Mouse (Mus musculus): ENCODE results near the gene Rab3gap1. TPM values are rescaled to one million over a fixed set of nuclear protein-coding genes. Genes with fewer than 3 reads are reported as not detected.

Gene Rab3gap1
- total and polyA plus RNA-seq, 3 experiments = 25.8 to 62.3 (median 45.5) TPM

- DNase-seq (ENCODE audit: low read depth, low spot score) = no peak
- H3K27ac ChIP-seq (ENCODE audit: control insufficient read depth, low read depth, low read length) = no peak overlapping the region
- no peak overlapping the region for H3K9ac ChIP-seq (ENCODE audit: control insufficient read depth, low read depth, low read length, poor library complexity, severe bottlenecking)
Observed at GRCm38 (mm10) chr1:127863806-127864205, 4.8 kb upstream of the Rab3gap1 start.

GRCm38 (mm10) chr1:127869276-127869675 lies 703 bp downstream of the Rab3gap1 start:
- peak; percentile 41 for DNase-seq (ENCODE audit: low read depth, low spot score)
- Histone ChIP-seq H3K9ac (ENCODE audit: control insufficient read depth, low read depth, low read length, poor library complexity, severe bottlenecking) (peak overlapping the region; percentile 78), H3K27me3 (ENCODE audit: control insufficient read depth in 1 of 2, insufficient read depth in 2 of 2, low read length in 2 of 2) (no peaks in the 10 kb centered on the region), H3K79me2 (ENCODE audit: control insufficient read depth, insufficient read depth, low read length, poor library complexity) (peaks cover 15% of the 10 kb centered on the region), H3K27ac (ENCODE audit: control insufficient read depth, low read depth, low read length) (peak overlapping the region; percentile 73), H3K4me3 (ENCODE audit: control insufficient read depth in 1 of 2, insufficient read depth in 1 of 2, low read depth in 2 of 2, low read length in 2 of 2) (peak overlapping the region; percentile 81 to 93), H3K36me3 (ENCODE audit: control insufficient read depth in 1 of 2, insufficient read depth in 2 of 2, low read length in 2 of 2) (peaks cover 2 to 10% of the 10 kb centered on the region in 2 experiments), H3K9me3 (replicated peaks; ENCODE audit: insufficient read depth, low read length) (no peaks in the 10 kb centered on the region), H3K4me1 (ENCODE audit: control insufficient read depth in 1 of 2, insufficient read depth in 2 of 2, low read length in 2 of 2) (peaks cover 0 to 11% of the 10 kb centered on the region in 2 experiments)
- no peak for TF ChIP-seq CTCF (IDR thresholded peaks at IDR 0.05 in 2 of 3, conservative IDR thresholded peaks at IDR 0.05 in 1 of 3; ENCODE audit: control insufficient read depth in 1 of 3, insufficient read depth in 1 of 3, low read depth in 2 of 3, low read length in 3 of 3, poor library complexity in 1 of 3, severe bottlenecking in 1 of 3)
- TF ChIP-seq EP300 (IDR thresholded peaks at IDR 0.05; ENCODE audit: low read depth in 1 of 2, low read length in 2 of 2) = 0 out of 4 replicates have a peak, but pooled peaks of 1 of the 2 experiments have one; percentile 17
- TF ChIP-seq MYB (IDR thresholded peaks at IDR 0.05; ENCODE audit: low read depth, low read length) = no peak

More at GRCm38 (mm10) chr1:127863806-127864205, 4.8 kb upstream of the Rab3gap1 start:
- Histone ChIP-seq H3K9me3 (replicated peaks; ENCODE audit: insufficient read depth, low read length) (no peaks in the 10 kb centered on the region), H3K4me3 (ENCODE audit: control insufficient read depth in 1 of 2, insufficient read depth in 1 of 2, low read depth in 2 of 2, low read length in 2 of 2) (no peak overlapping the region), H3K36me3 (ENCODE audit: control insufficient read depth in 1 of 2, insufficient read depth in 2 of 2, low read length in 2 of 2) (no peaks in the 10 kb centered on the region), H3K4me1 (ENCODE audit: control insufficient read depth in 1 of 2, insufficient read depth in 2 of 2, low read length in 2 of 2) (peaks cover 0 to 3% of the 10 kb centered on the region in 2 experiments; a peak in 1 of 4 replicates), H3K27me3 (ENCODE audit: control insufficient read depth in 1 of 2, insufficient read depth in 2 of 2, low read length in 2 of 2) (no peaks in the 10 kb centered on the region), H3K79me2 (ENCODE audit: control insufficient read depth, insufficient read depth, low read length, poor library complexity) (peaks cover 2% of the 10 kb centered on the region; the same call in 1 of the 2 replicates)
- no peak for TF ChIP-seq MAFK (IDR thresholded peaks at IDR 0.05; ENCODE audit: borderline replicate concordance, low read depth, low read length)
- no peak for TF ChIP-seq RCOR1 (IDR thresholded peaks at IDR 0.05; ENCODE audit: low read depth, low read length)
- no peak for TF ChIP-seq NRF1 (IDR thresholded peaks at IDR 0.05; ENCODE audit: insufficient read depth, low read depth, low read length, poor library complexity, severe bottlenecking)
- TF ChIP-seq E2F4 (IDR thresholded peaks at IDR 0.05; ENCODE audit: borderline replicate concordance, low read depth, low read length) = no peak
- TF ChIP-seq GATA1 (IDR thresholded peaks at IDR 0.05; ENCODE audit: low read depth, low read length) = no peak
- TF ChIP-seq POLR2A (IDR thresholded peaks at IDR 0.05; ENCODE audit: control insufficient read depth in 1 of 2, insufficient read depth in 1 of 2, low read depth in 1 of 2, low read length in 2 of 2, poor library complexity in 1 of 2) = no peak
- no peak for TF ChIP-seq ZNF384 (IDR thresholded peaks at IDR 0.05; ENCODE audit: low read depth, low read length)
- no peak for TF ChIP-seq CTCF (IDR thresholded peaks at IDR 0.05 in 2 of 3, conservative IDR thresholded peaks at IDR 0.05 in 1 of 3; ENCODE audit: control insufficient read depth in 1 of 3, insufficient read depth in 1 of 3, low read depth in 2 of 3, low read length in 3 of 3, poor library complexity in 1 of 3, severe bottlenecking in 1 of 3)
- TF ChIP-seq NELFE (IDR thresholded peaks at IDR 0.05; ENCODE audit: low read depth, low read length) = no peak
- no peak for TF ChIP-seq TBP (IDR thresholded peaks at IDR 0.05; ENCODE audit: low read depth, low read length)
- TF ChIP-seq POLR2AphosphoS5 (IDR thresholded peaks at IDR 0.05; ENCODE audit: borderline replicate concordance, low read depth, low read length) = no peak
- no peak for TF ChIP-seq MYC (IDR thresholded peaks at IDR 0.05; ENCODE audit: low read depth, low read length)
- TF ChIP-seq TAL1 (IDR thresholded peaks at IDR 0.05; ENCODE audit: low read length) = no peak
- no peak for TF ChIP-seq RAD21 (IDR thresholded peaks at IDR 0.05; ENCODE audit: low read depth, low read length)
- TF ChIP-seq USF2 (IDR thresholded peaks at IDR 0.05; ENCODE audit: borderline replicate concordance in 1 of 2, insufficient read depth in 1 of 2, low read depth in 1 of 2, low read length in 2 of 2) = no peak
- no peak for TF ChIP-seq MEF2A (IDR thresholded peaks at IDR 0.05; ENCODE audit: extremely low read depth, insufficient replicate concordance, low read depth, low read length, poor library complexity, severe bottlenecking)
- TF ChIP-seq ELF1 (IDR thresholded peaks at IDR 0.05; ENCODE audit: low read depth, low read length) = no peak
- TF ChIP-seq MXI1 (IDR thresholded peaks at IDR 0.05; ENCODE audit: low read depth, low read length) = no peak
